Mouse (Mus musculus): ENCODE measurements around the gene Mpped2.

Mpped2 gene

DNA sequence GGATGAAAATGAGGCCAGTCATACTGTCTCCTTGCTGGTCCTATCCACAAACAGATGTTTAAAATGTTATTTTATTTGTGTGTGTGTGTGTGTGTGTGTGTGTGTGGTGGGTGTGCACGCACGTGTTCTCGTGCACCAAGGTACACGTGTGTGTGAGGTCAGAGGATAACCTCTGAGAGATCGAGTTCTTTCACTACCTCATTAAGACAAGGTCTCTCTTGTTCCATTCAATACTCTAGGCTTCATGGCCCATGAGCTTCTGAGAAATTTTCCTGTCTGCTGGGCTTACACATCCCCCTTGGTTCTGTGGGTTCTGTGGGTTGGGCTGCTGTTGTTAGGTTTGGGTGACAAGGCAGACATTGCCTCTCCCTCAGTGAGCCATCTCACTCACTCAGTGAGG is 12.6 kb downstream of the Mpped2 start:
- DNase-seq = no peak

DNA sequence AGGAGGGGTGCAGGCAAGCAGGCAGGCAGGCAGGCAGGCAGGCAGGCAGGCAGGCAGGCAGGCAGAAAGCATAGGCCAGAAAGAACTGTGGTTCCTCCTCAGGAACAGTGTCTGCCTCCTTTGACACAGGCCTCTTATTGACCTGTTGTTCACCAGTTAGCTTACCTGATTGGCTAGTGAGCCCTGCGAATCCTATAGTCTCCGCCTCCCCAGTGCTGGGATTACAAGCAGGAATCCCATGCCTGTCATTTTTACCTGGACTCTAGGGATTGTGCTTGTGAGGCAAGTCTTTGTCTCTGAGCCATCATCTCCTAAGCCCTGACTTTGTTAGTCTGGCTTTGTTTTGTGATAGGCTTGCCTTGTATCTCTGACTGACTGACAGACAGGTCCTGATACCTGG is 14.1 kb downstream of the Mpped2 start:
- DNase-seq = no peak

DNA sequence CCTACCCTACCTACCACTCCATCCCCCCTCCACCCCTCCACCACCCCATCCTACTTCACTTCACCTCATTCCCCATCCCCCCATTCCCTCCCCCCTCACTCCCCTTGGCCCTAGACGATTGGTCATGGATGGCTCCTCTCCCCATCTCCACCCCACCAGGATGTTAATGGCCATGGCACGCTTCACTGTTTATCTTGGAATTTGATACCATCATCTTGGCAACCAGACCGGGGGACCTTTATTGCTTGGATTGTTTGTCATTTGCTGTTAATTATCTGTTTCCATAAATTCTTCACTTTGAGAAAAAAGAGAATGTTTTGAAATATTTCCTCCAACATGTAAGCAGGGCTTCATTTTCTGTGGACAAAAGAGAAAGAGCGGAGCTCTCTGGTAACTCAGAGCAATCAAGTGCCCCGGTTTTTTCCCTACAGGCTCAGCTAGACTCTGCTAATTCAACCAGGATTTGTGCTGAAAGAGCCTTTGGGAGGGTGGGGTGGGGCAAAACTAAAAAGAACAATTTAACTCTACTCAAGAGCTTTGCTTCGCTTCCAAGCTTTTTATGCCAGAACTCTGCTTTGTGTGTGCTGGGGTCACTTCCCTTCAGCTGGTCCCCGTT is 17.9 kb downstream of the Mpped2 start:
- no peak for DNase-seq

DNA sequence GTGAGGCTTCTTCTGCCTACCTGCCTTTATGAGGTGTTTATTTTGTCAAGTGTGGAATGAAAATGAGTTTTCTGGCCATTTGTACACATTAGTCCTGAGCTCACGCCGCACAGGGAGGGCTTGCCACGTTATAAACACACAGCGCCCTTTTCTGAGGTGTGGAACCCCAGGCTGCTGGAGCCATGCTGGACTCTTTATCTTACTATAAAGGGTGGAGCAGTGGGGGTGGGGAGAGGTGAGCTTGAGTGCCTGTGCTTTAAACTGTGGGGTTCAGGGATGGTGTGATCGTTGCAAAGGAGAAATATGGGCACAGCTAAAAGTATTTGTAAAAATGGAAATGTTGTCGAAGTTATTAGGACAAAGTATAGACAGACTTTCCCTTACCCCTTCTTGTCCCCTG is 18.4 kb downstream of the Mpped2 start:
- no peak for DNase-seq

DNA sequence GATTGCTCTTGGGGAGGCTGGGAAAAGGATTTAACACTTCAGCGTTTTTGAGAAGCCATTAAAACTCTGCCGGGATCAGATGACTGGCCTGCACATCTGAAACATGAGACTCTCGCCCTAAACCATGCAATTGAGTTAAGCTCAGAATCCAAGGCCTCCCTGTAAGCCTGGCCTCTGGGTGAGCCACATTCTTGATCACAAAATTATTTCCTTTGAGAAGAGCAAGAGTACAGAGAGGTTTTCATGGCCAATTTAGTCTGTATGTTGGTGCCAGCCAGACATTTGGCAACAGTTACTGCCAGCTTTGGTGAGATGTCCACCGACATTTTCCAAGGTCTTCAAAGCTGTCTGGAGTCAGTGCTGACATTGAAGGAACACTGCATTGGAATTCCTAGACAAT is 20.1 kb downstream of the Mpped2 start:
- no peak for DNase-seq

DNA sequence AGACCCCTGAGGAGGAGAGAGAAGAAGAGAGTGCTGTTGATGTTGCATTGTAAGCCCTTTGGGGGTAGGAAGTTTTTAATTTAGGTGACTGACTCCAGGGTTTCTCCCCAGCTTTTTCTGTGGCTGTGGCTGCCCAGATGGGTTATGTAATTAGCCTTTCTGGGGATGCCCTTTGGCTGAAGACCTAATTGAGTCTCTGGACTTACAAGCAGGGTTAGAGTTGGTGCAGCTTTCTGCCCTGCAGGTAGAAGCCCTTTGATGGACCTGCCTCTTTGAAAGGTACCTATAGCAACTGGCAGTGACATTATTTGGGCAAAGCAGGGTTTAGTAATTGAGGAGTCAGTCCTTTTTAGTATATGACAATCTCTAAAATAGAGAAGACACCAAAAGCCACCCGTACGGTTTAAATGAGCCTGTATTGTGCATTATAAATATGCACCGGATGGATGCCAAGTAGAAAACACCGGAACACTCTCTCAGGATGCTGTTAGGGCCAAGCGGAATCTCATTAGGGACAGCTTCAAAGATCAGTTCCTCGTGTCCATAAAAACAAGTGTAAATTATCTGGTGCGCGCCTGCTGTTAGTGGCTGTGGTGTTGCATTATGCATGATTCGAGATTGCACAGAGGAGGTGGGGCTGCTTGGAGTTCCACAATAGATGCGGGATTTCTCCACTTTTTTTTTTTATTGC is 22.8 kb downstream of the Mpped2 start:
- DNase-seq = no peak

DNA sequence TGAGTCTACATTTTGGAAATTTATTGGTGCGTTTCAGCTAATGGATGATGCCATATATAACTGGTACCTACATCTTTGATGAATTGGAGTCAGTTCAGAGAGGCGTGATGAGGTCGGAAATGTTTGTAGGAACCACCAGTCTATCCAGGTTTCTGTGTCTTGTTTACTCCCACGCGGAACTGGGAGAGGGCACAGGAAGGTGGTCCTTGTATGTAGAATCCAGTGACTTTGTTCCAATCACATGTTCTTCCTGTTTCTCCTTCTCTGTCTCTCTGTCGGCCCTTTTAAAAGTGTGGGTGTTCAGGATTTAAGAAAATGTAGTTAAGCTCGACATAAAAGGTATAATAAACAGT is 23.3 kb downstream of the Mpped2 start:
- DNase-seq = no peak

DNA sequence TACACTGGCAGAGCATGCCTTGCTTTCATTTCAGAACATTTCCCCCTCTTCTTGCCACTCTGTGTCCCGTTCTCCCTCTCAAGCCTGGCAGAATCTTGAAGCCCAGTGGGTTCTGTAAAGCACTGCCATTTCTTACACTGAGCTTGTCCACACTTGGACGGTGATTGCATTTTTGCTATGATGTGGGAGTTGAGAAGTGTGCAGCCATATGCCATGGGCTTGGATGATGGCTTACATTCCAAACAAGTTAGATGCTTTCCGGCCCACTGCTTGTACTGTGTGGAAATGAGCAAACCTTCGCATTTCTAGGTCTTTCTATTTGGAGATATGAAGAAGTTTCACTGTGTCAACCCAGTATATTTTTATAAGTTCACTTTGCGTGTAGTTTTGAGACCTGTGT is 25.8 kb downstream of the Mpped2 start:
- DNase-seq = no peak

DNA sequence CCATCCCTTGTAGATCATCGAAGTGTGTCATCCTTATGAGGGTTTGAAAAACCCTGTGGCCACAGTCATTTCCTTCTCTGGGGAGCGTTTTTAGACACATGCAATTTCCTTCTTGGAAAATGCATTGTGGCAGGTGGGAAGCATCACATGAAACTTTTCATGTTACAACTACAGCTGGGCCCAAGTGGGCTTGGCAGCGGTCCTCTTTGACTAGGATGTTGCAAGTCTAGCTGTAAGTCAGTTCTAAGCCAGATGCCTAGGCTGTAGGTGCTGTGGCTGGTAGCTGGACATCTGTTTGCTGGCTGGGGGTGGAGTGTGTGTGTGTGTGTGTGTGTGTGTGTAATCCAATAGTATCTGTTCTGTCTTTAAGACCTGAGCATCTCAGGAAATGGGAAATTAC is 26.4 kb downstream of the Mpped2 start:
- DNase-seq = no peak

DNA sequence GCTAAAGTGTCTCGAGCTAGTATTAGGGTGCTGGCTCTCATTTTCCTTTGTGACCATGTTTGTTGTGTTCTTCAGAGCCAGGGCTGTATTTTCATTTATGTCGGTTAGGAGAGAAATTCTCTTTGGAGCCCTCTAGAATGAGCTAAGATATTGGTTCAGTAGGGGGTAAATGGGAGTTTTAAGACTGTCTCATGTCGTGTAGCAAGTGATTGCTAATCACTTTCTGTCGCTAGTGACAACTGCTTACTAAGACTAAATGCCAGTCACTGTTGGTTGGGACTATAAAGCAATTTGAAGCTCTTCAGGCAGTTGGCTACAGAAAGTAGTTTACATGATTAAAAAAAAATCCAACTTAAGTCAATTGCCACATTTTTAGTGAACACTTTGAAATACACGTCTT is 27.6 kb downstream of the Mpped2 start:
- no peak for DNase-seq

DNA sequence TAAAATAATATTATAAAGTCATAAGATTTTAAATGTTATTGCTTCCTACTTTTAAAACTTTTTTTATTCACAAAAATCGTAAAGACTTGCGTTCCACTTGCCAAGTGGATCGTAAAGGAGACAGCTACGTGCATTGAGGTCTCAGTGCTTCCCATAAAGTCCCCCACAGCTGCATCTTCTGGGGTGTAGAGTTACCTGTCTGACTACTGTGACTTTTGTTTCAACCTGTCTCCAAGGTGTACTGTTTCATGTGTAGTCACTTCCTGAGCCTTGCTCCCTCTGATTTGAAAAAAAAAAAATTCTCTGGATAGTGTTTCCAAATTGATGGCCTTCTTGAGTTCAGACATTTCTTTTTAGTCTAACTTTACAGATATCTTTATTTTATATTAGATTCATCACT is 29.0 kb downstream of the Mpped2 start:
- no peak for DNase-seq

DNA sequence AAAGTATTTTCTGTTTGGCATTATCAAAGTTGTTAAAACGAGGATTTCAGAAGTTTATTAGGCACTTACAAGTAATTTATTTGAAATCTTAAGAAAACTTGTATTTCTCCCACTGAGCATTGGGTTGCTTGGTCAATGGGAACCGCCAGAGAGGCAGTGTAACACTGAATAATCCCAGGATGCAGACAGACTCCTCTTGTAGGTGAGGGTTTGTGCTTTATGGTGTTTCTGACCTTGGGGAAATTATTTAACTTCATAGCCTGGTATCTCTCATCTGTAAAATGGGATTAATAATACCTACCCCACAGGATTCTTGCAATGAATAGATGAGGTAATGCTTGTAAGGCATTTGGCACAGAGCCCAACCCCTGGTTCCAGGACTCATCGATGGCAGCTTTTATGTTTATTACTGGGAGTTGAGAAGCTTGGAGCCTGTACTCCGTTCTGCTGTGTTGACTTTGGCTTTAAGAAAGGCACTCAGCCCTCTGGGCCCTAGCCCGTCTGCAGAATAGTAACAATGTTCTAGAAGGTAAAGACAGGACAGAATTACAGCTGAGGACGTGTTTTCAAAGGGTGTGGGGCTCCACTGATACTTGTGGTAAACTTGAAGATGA is 37.0 kb downstream of the Mpped2 start:
- DNase-seq = no peak

DNA sequence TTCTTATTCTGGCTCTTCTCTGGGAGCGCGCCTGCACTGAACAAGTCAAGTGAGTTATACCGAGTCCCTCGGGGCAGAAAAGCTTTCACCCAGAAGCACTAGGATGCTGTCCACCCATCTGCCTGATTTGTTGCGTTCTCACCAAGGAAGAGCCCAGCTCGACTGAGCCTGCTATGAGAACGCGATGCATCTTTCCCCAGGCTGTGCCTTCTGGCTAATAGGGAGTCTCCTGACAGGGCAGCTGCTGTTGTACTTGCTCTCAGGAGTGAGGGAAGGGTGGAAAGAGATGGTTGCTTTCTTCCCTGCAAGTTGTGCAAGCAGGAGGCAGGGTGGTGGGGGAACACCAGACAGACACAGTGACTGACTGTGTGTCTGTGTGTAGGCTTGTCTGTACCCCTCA is 37.5 kb downstream of the Mpped2 start:
- peak; percentile 47 for DNase-seq

DNA sequence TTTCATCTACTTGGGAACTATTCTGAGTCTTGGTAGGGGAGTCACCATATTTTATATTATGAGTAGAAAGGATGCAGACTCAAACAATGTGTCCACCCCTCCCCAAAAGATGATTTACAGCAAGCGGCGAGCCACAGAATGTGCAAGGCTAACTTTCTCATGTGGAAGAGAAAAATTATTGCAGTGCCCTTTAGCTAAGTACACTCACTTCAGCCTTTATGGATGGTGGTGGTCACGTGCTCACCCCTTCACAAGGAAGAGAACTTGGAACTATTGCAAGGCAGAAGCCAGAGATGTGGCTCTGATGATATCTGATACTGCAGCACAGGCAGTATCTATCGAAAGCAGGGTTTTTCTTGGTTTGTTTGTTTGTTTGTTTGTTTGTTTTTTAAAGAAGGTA is 38.4 kb downstream of the Mpped2 start:
- DNase-seq = no peak

DNA sequence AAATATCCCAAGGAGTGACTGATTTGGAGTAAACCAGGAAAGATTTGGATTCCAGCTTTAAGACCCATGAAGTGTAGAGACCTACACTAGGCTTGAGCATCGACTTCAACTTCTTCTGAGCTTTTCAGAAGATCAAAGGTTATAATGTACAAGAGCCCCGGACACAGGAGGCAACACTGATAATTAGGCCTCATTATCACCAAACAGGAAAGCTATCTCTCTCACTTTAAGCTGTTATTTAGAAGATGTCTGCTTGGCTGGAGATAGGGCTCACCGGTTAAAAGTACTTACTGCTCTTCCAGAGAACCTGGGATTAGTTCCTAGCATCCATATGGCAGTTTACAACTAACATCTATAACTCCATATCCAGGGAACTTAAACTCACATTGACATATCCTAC is 39.1 kb downstream of the Mpped2 start:
- DNase-seq = no peak

DNA sequence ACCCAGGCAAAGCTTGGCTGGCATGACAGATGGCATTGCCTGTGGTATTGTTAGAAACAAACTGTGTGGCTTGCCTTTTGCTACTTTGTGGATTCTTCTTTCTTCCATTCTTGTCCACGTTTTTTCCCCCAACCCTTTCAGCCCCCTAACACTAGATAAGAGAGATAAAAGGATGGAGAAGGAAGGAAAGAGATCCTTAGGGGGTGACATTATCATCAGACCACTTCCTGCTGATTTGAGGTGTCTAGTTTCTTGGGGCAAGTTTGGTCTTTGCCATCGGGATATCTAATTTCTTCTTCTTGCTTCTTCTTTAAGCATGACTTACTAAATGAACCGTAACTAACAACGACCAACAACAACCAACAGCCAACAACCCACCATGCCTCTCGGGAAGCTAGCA is 40.3 kb downstream of the Mpped2 start:
- DNase-seq = no peak

DNA sequence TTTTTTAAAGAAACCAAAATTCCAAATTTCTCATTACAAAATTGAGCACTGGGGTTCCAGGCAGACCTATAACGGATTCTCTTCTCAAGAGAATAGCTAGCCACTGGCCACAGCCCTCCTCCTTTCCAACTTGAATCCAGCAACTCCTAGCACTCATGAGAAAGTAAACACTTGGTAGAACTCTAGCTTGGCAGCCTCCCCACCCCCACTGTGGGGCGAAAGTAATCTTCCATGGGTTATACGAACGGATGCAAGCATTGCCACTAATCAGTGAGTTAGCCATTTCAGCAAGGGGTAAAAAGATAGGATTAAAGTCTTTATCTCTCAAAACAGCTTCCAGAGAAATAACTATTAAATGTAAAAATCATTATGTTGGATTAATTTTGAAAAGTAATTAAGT is 40.9 kb downstream of the Mpped2 start:
- no peak for DNase-seq

DNA sequence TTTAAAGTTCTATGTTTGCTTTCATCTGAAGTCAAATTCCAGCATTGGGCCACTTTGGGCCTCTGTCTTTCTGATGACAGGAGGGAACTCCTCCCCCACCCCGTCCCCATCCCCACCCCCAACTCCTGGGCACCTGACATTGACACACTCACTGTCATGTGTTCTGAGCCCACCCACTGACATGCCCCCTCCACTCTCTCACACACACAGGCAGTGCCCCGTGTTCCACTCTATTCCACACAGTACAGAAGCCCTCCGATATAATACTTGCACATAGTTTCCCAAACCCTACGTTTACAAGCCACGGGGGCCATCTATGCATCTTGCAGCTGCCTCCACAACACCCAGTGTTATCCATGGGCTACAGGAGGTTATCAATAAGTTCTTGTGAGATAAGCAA is 42.1 kb downstream of the Mpped2 start:
- no peak for DNase-seq

DNA sequence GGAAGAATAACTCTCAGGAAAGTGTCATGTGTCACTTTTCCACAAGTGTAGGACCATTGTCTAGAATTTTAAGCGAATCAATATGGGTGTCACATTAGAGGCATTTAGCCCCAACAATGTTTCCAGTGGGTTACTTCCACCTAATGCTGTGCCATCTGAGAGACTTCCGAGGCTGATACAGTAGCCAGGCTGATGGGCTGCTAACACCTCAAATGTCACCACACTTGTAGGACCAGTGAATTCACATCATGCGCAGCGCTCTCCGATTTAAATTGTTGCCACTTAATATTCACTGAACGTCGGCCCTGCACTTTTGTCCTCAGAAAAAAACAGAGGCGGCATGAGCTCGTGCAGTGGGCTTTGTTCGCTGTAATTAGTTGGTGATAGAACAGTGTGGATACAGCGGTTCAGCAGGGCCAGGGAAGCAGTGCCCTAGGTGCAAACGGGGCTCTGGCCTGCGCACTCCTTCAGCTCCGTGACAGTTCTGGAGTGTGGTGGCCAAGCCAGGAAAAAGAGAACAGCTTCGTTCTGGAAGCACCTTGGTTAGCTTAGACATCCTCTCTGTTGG is 42.8 kb downstream of the Mpped2 start:
- no peak for DNase-seq

DNA sequence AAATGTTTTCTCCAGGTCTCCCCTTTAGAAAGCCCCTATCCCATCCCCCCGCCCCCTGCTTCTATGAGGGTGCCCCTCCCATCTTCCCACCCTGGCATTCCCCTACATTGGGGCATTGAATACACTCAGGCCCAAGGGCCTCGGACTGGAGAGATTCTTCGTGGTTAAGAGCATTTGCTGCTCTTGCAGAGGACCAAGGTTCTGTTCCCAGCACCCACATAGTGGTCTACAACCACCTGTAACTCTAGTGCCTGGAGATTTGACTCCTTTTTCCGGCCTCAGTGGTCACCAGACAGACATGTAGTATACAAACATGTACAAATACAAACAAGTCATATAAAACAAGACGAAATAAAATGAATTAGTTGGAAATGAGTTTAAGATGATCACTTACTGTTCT is 45.9 kb downstream of the Mpped2 start:
- DNase-seq = no peak

DNA sequence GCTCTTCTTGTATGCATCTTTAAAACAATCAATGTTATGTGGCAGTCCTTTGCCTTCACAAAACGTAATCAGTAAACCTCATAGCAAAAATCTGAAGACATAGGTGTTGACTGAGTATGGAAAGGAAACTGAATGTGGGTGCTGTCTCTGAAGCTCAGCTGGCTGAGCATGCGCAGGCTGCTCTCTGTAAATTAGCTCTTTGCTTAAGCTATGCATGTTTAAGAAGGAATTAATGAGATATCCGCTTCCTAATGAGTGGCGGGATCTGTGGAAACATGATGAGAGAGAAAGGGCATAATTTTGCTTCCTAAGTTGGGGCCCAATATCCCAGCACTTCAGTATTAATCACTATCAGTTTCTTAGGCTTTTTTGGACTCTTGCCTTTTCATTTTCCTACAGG is 51.0 kb downstream of the Mpped2 start:
- peak; percentile 64 for DNase-seq

DNA sequence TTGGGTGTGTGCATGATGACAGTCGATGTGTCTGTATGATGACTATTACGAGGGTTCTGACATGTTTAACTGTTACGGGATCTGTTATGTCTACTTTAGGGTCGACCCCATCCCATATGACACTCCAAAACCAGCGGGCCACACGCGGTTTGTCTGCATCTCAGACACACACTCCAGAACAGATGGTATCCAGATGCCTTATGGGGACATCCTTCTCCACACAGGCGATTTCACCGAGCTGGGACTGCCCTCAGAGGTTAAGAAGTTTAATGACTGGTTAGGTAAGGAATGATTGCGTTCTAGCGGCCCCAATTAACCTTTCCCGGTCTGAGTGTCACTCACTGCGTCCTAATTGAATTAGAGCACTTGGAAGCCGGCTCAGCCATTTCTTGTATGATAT is 51.5 kb downstream of the Mpped2 start:
- peak; percentile 74 for DNase-seq

DNA sequence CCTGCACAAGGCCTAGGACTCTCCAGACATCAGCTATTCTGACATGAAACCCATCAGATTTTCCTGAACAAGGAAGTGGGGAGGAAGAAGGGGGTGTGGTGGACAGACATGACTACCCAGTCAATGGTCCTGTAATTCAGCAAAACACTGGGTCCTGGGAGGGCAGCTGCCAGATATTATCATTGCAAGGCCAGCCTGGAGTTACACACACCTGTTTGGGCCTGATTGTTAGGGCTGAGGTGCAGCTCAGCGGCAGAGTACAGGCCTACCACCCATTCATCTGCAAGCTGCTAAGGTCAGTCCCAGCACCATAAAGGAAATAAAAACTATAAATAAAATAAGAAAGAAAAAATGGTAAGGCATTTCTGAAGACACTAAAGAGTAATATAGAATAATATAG is 52.3 kb downstream of the Mpped2 start:
- DNase-seq = no peak

DNA sequence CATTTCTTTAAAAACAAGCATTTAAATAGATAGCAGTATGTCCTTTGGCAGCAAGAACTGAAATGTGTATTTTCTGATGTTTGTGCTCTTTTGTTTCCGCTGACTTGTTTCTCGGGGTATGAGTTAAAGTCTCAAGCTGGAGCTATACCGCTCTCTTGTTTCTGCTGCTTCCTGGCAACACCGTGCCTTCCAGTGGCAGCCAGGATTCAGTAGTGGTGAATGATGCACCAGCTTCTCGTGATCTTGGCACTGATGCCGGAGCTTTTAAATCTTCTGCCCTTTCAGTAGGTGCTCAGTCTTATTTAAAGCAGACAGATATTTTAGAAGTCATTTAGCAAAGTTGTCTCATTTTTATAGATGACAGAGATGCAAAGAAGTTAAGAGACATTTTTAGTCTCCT is 53.1 kb downstream of the Mpped2 start:
- DNase-seq = no peak

DNA sequence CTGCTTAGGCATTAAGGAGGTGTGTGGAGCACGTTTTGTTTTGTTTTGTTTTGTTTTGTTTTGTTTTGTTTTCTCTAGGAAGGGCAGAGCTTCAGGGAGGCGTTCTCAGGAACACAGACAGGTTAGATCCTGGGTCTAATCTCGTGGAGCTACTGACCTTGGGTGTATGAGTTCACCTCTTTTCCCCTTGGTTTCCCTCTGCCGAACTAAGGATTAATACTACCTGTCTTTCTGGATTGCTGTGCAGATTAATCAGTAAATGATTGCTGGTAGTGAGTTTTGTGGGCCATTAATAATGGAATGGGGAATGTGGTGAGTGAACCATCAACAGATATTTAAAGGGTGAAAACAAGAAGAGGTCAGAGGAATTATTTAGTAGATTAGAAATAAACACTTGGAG is 53.8 kb downstream of the Mpped2 start:
- DNase-seq = no peak
